Mouse (Mus musculus) layer of hippocampus, adult 2 months (tissue): ENCODE measurements around the gene Ergic3. TPM values are rescaled to one million over a fixed set of nuclear protein-coding genes. Genes with fewer than 3 reads are reported as not detected.

ENCODE experiments used
- DNase-seq, 2 experiments: peaks; one replicate each; pipeline ENCODE4 v3.0.0; 2022; ENCODE audit warnings: low spot score in 2 of 2
- H3K27ac ChIP-seq: fragments of 200-600 bp; 2 replicates; pipeline ENCODE4 v1.8.1; 2022
- H3K4me3 ChIP-seq: fragments of 200-600 bp; 2 replicates; pipeline ENCODE4 v1.8.1; 2022; ENCODE audit warnings: mild to moderate bottlenecking
- CTCF ChIP-seq: fragments of 200-600 bp; conservative IDR thresholded peaks from 2 replicates; pipeline ENCODE4 v1.8.1; 2022; ENCODE audit warnings: antibody characterized with exemption, mild to moderate bottlenecking, moderate library complexity
- total RNA-seq, 2 experiments: library from RNA; stranded (reverse); gene quantifications; 2 replicates each; pipeline ENCODE4 v1.2.3; 2021

Gene Ergic3
- total RNA-seq, 2 experiments from 2014 or later = 195 to 213 TPM

DNA sequence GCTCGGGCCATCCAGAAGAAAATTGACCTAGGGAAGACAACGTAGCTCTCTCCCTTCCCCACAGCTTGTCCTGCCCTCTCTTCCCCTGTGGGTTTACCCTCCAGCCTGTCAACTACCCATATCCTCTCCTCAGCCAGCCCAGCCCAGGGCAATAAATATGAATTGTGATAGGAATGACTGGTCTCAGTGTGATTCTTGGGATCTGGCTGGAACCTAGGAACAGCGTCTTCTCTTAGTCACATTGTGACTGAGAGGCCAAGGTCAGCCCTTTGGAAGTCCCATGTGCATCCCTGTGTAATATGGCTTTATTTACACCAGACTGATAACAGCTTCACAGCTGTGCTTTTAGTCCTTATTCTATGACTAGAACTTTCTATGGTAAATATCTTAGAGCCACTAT lies 10.3 kb downstream of the Ergic3 start:
- TF ChIP-seq CTCF = no peak
- no peak overlapping the region for H3K4me3 ChIP-seq
- DNase-seq = no peak
- H3K27ac ChIP-seq = no peak overlapping the region

DNA sequence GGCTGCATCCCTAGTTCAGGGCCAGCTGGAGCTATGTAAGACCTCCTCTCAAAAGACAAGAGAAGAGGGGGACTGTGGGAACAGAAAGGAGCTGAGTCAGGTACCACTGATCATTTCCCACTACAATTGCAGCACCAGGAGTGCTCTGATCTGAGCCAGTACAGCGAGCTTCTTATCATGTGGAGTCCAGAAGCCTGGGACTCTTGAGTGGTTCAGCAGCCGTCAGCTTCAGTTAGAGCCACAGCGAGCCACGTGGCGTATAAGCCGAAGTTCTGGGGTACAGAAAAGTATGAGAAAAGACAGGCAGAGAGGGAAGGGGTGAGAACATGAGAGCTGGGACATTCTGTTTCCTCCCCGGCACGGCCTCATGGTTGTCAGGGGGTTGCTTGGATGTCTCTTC lies 13.4 kb downstream of the Ergic3 start:
- Histone ChIP-seq H3K4me3 (no peak overlapping the region), H3K27ac (no peak overlapping the region)
- DNase-seq = no peak
- no peak for TF ChIP-seq CTCF

DNA sequence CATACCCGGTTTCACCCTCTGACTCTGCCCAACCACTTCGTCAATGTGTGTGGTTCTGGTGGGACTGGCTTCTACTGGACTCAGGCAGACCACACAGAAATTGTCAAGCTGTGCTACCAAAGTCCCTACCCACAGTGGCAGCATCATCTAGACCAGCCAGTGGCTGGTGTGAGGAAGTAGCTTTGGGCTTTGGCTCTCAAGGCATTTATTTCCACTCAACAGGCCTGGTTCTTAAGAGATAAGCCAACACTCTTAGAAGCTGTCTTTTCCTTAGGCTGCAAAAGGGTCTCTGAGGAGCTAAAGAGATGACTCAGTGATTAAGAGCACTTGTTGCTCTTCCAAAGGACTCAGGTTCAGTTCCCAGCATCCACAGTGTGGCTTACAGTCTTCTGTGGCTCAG lies 13.9 kb downstream of the Ergic3 start:
- no peak for DNase-seq
- H3K27ac ChIP-seq = no peak overlapping the region
- H3K4me3 ChIP-seq = no peak overlapping the region
- no peak for TF ChIP-seq CTCF

DNA sequence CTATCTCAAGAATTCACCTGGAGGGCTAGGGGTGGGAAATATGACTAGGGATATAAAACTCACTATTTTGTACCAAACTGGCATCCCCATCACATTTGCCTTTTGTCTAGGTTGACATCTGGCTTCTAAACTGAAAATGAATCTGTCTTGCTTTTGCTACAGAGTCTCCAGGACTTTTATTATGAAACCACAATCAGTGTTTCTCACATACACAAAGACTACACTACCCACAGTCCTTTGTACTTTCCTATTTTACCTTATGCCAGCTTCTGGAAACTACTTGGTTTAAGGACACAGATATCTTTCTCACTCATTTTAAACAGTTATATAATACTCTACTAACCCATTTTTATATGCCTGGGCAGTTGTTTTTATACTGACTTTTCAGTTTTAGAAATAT lies 17.6 kb downstream of the Ergic3 start:
- Histone ChIP-seq H3K4me3 (no peak overlapping the region), H3K27ac (no peak overlapping the region)
- TF ChIP-seq CTCF = no peak
- DNase-seq = no peak

DNA sequence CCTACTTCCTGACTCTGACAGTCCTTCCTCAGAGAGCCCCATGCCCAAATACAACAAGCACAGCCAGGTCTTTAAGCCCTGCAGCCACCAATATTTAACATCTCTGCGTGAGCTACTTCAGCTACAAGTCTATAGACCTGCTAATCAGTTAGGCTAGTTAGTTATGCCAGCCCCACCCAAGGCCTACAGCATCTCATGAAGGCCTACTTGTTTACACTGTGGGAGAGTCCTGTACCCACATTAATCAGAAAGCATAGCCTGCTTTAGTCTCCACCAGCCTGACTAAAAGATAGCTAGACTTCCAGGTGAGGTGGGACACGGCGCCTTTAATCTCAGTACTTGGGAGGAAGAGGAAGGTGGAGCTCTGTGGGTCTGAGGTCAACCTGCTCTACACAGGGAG lies 31.5 kb downstream of the Ergic3 start:
- H3K27ac ChIP-seq = no peak overlapping the region
- no peak for TF ChIP-seq CTCF
- H3K4me3 ChIP-seq = no peak overlapping the region
- DNase-seq = no peak

DNA sequence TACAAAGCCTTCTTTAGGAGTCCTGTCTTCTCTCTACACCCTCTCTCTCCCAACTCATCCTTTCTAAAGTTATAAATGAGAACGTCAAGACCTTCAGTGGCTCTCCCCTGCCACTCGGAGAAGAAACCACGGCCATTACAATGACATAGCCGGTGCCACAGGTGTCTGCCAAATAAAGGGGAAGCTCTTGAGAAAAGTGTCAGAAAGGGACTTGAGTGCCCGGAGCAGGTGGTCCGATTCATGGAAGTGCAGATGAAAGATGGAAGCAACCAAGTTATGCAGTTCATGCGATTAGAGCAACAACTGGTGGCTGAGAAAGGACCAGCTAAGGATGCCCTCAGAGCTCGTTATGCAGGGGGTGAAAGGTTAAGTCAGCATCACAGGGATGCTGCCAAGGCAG lies 35.1 kb downstream of the Ergic3 start:
- Histone ChIP-seq H3K4me3 (no peak overlapping the region), H3K27ac (no peak overlapping the region)
- DNase-seq = no peak
- TF ChIP-seq CTCF = no peak

DNA sequence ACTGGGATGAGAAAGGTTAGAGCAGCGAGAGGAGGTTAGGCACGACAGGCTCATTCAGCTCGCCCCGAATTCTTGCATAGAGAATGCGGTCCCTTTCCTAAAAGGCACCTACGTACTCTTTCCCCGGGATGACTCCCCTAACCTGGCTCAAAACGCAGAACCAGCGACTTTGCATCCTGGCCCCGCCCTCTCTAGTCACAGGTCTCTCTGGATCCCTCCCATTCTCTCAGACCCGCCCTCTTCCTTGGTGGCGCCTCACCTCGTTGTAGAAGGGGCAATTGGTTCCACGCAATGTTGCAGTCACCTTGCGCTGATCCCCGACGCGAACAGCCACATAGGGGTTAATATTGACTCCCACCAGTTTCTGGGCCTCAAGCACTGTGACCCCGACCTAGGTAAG lies 40.1 kb downstream of the Ergic3 start:
- no peak for TF ChIP-seq CTCF
- DNase-seq = no peak
- H3K27ac ChIP-seq = no peak overlapping the region
- no peak overlapping the region for H3K4me3 ChIP-seq

DNA sequence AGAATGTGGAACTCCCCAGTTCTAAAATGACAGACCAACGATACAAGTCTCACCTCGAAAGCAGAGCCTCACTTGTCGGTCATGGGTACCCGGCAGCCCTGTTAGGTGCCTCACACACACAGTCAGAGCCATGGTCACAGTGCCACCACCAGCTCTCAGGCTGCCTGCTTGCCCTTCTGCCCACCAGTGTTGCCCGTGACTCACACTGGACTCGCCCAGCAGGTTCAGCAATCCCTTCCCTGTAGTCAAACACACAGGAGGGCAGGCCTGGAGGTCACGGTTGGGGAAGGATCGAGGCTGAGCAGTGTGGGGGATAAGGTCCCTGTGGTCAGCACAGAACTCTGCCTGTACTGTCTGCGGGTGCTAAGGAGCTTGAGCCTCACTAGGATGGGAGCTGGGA lies 45.0 kb downstream of the Ergic3 start, which contains the start of gene Fer1l4:
Gene Fer1l4 (minus strand): TSS at position 132 of the 400 bp plus-strand sequence.
- Histone ChIP-seq H3K27ac (no peak within 1 kb of the TSS), H3K4me3 (no peak within 1 kb of the TSS)
- no peak for TF ChIP-seq CTCF
- no peak for DNase-seq

DNA sequence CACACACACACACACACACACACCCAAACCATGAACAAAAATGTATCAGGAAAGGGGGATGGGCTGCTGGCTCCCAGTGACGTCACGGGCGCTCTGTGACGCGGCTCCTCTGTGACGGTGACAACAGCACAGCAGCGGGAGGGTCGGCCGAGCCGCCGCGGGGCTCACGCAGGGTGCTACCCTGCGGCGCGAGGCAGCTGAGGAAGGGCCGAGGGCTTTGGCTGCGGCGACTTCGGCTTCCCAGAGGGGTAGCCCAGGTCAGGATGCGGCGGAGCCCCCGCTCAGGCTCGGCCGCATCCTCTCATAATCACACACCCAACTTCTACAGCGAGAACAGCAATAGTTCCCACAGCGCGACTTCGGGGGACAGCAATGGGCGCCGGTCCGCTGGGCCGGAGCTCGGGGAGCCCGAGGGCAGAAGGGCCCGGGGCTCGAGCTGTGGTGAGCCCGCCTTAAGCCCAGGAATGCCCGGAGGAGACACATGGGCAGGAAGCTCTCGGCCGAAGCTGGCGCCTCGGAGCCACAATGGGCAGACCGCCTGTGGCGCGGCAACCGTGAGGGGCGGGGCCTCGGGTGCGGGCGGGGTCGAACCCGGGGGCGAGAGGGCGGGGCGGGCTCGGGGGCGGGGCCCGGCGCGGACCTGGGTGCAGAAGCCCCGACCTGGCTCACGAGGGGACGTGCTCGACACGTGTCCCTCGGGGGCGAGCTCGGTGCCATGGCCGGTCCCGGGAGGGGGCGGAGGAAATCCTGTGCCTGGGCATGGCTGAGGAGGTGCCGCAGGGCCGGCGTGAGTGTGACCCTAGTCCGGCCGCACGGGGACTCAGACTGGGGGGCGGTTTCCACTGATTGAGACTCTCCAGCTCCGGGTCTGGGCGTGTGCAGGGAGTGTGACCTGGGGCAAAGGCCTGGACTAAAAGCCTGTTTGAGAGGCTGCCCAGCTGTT lies 57.5 kb downstream of the Ergic3 start, which contains the start of gene Spag4:
Gene Spag4 (plus strand): TSS at position 77 of the 943 bp plus-strand sequence.
- peak within 1 kb of the TSS; percentile 76 for H3K27ac ChIP-seq
- H3K4me3 ChIP-seq = peak within 1 kb of the TSS; percentile 66
- TF ChIP-seq CTCF = no peak
- peak; percentile 47 to 64 for DNase-seq

DNA sequence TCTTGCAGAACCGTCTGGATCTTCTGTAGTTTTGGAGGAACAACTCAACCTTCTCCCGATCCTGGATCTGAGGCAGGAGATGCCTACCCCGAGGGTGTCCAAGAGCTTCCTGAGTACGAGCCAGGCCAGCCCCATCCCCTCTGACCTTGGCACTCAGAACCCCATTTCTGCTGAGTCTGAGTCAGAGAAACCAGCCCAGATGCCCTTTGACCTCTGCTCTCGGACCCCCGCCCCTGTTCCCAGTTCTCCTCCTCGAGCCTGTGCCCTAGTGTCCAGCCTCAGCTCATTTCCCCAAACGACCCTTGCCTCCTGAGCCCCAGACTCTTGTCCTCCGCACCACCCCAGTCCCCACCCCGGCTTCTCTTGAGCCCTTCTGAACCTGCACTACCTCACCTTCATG lies 58.3 kb downstream of the Ergic3 start:
- DNase-seq = no peak
- Histone ChIP-seq H3K27ac (peak overlapping the region; percentile 19; the same call in 1 of the 2 replicates), H3K4me3 (peak overlapping the region; percentile 66)
- TF ChIP-seq CTCF = no peak

Other genes starting within 250 kb of the Ergic3 start
- gene Mmp24, start 232.7 kb upstream of the Ergic3 start, total RNA-seq = 10 to 100 TPM; 36.8 to 38.5 TPM
- 10 to 100 TPM; 52.2 to 52.8 TPM for gene BC029722, start 188.6 kb upstream of the Ergic3 start, total RNA-seq
- 10 to 100 TPM; 61.7 to 65.1 TPM for gene Eif6, start 181.1 kb upstream of the Ergic3 start, total RNA-seq
- gene Fam83c, start 173.2 kb upstream of the Ergic3 start, total RNA-seq = not detected
- gene Uqcc1, start 77.7 kb upstream of the Ergic3 start, total RNA-seq = 10 to 100 TPM; 73.6 to 81.6 TPM
- not detected for gene Gm15557, start 67.3 kb upstream of the Ergic3 start, total RNA-seq
- gene Gdf5, start 62.7 kb upstream of the Ergic3 start, total RNA-seq = under 1 TPM in 1 of 2 experiments, not detected in 1; 0.15 TPM
- 10 to 100 TPM; 19.0 to 21.0 TPM for gene Cep250, start 51.6 kb upstream of the Ergic3 start, total RNA-seq
- 1 to 10 TPM; 2.9 to 4.1 TPM for gene 6430550D23Rik, start 68 bp upstream of the Ergic3 start, total RNA-seq
- not detected for gene Fer1l4, start 44.9 kb downstream of the Ergic3 start, total RNA-seq
- gene Spag4, start 57.1 kb downstream of the Ergic3 start, total RNA-seq = 1 to 10 TPM; 3.3 to 5.1 TPM
- gene Cpne1, start 103.9 kb downstream of the Ergic3 start, total RNA-seq = 10 to 100 TPM; 26.9 to 27.3 TPM
- 10 to 100 TPM; 26.9 to 36.3 TPM for gene Rbm12, start 103.9 kb downstream of the Ergic3 start, total RNA-seq
- 10 to 100 TPM; 18.5 to 24.6 TPM for gene Gm28036, start 119.0 kb downstream of the Ergic3 start, total RNA-seq
- 100 to 1,000 TPM; 149 to 160 TPM for gene Romo1, start 136.0 kb downstream of the Ergic3 start, total RNA-seq
- 10 to 100 TPM; 41.6 to 45.2 TPM for gene Nfs1, start 136.1 kb downstream of the Ergic3 start, total RNA-seq
- gene Rbm39, start 172.2 kb downstream of the Ergic3 start, total RNA-seq = 100 to 1,000 TPM; 346 to 390 TPM
- gene Phf20, start 188.4 kb downstream of the Ergic3 start, total RNA-seq = 100 to 1,000 TPM; 106 to 116 TPM